Mouse (Mus musculus) retina, postnatal 7 days (tissue): ENCODE results near the gene Eif3j1.
"Not testable (repeated sequence)": the region's sequence is repeated elsewhere in the genome, so short reads cannot be mapped to it uniquely, and the experiment has no call there.

Experiments used
- DNase-seq: peaks from one replicate; pipeline ENCODE4 v3.0.0-alpha.2; 2012; ENCODE audit warnings: low read depth, low spot score

Gene Eif3j1

GRCm38 (mm10) chr2:122027862-122028755, at the start of gene Eif3j1:
Gene Eif3j1 (plus strand): TSS chr2:122028546.
- peak; percentile 90 for DNase-seq

DNA sequence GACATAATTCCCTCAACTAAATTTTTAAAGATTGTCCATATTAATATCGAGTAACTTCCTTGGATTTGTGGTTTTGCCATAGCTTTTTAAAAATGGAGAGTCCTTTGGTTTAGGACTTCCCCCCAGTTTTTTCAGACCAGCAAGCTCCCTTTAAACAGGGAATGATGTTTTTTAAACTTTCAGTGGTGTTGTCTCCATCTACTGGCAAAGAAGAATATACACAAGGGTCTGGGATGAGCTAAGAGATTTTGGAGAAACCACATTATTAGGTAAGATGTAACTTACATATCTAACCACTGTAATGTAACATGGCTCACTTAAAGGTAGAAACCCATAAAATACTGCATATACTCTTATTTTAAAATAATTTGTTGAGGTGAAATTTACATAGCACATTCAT, 32.6 kb upstream of the Eif3j1 start:
- no peak for DNase-seq

GRCm38 (mm10) chr2:122008832-122009231, 19.5 kb upstream of the Eif3j1 start:
- no peak for DNase-seq

GRCm38 (mm10) chr2:122011441-122011840, 16.9 kb upstream of the Eif3j1 start:
- no peak for DNase-seq

GRCm38 (mm10) chr2:122018705-122019104, 9.6 kb upstream of the Eif3j1 start:
- DNase-seq = no peak

DNA sequence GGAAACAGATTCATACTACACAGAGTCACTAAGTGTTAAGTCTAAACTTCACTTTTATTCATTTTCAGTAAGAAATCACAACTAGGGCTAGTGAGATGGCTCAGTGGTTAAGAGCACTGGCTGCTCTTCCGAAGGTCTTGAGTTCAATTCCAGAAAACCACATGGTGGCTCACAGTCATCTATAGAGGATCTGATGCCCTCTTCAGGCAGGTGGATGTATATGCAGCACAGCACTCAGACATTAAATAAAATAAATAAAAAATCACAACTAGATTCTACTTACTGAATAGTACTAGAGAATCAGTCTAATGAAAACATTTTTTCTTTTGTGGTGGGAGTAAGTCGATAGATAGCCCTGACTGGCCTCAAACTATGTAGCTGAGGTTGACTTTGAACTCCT, 6.1 kb upstream of the Eif3j1 start:
- DNase-seq = no peak

DNA sequence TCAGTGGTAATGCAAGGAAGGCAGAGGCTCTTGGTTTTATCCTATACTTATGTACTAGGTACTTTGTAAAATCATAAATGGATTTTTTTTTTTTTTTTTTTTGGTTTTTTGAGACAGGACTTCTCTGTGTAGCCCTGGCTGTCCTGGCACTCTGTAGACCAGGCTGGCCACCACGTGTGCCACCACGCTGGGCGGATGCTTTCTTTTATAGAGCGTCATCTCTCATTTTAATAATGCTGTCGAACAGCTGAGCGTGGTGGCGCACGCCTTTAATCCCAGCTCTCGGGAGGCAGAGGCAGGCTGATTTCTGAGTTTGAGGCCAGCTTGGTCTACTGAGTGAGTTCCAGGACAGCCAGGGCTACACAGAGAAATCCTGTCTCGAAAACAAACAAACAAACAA, 1.3 kb upstream of the Eif3j1 start:
- DNase-seq = not testable (repeated sequence)

DNA sequence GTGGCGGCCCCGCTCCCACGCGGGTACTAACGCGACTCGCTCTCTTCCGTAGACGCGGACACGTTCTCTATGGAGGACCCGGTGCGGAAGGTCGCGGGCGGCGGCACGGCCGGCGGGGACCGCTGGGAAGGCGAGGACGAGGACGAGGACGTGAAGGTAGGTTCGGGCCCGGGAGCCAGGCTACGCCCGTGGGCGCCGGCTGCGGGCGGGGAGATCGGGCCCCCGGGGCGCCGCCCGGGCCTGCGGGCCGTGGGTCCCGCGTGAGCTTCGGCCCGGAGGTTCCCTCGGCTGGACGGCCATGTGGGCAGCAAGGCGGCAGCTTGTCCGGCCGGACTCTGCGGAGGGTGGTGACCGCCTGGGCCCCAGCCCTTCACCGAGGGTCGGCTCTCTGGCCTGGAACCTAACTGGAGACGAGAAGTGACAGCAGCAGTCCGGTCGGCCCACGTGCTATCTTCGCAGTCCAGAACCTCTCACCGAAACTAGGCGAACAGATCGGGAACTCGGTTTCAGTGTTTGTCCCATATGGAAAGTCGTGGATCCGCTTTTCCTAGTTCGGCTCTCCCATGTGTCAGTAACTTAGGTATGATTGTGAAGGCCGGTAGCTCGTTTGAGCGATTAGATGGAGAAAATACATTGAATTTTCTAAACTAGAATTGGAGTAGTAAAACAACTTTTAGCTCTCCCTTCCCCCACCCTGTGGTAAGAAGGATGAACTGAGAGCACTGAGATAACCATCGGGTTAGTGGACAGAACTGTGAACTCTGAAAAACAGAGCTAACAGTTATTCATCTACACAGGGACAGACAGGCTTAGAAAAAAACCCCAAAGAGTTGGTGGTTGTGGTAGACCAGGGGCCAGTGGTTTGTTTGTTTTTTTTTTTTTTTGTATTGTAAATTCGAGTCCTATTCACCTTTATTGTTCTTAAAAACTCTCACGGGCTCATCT, 682 bp downstream of the Eif3j1 start:
- peak; percentile 9 for DNase-seq

DNA sequence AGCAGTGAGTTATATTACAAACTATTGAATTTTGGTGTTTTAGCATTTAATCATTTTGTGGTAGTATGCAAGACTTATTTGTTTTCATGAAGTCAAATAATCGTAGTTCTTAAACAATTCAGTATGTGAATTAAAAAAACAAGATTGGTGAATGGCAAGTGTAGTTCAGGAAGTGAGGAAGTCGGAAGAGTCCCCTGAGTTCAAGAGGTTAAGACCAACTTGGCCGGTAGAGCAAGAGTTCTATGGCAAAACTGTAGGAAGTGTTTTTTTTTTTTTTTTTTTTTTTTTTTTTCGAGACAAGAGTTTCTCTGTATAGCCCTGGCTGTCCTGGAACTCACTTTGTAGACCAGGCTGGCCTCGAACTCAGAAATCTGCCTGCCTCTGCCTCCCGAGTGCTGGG, 3.6 kb downstream of the Eif3j1 start:
- no peak for DNase-seq

GRCm38 (mm10) chr2:122036064-122036463, 7.7 kb downstream of the Eif3j1 start:
- no peak for DNase-seq

DNA sequence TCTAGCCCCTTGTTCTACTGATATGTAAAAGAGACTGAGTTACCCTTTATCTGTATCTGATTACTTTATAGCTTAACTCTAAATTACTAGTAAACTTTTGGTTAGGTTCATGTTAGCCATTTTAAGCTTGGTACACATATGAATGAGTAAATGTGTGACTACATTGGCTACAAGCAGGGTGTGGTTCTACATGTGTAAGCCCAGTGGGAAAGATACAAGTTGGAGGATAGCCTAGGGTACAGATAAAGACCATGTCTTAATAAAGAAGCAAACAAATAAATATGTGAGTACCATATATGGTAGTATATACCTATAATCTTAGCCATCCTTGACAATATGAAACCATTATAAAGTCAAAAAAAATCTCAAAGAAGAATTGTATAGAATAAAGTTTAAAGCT, 15.6 kb downstream of the Eif3j1 start:
- no peak for DNase-seq

GRCm38 (mm10) chr2:122059365-122060115, 31.2 kb downstream of the Eif3j1 start:
- no peak for DNase-seq

DNA sequence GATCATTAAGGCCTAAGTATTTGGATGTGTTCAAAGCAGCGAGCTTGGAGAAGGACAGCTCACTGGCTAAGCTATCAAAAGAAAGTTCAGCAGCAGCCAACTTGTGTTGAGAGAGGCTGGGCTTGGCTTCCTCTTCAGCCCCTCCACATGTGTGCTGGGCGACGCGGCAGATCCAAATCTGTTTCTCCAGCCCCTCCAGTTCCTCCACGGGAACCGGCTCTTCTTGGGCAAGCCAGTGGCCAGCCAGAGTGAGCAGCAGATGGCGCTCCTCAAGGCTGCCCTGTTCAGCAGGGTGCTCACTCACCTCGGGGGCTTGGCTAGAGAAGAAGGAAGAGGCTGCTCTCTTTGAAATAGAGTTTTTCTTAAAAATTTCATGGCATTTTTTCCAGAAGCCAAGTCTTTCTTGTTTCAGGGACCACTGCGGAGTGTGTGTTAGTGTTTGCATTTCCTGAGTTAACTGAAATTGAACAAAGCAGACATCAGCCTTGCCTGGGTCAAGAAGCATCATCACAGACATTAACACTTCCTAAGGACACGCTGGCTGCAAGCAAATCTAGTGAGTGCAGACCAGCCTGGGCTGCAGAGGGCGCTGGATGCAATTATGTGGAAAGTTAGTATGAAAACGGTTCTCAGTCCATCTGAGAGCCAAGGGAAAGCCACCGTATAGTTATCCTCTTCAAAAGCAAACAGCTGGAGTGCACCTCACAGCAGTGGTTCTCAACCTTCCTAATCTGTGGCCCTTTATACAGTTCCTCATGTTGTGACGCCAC, 37.0 kb downstream of the Eif3j1 start:
- no peak for DNase-seq

DNA sequence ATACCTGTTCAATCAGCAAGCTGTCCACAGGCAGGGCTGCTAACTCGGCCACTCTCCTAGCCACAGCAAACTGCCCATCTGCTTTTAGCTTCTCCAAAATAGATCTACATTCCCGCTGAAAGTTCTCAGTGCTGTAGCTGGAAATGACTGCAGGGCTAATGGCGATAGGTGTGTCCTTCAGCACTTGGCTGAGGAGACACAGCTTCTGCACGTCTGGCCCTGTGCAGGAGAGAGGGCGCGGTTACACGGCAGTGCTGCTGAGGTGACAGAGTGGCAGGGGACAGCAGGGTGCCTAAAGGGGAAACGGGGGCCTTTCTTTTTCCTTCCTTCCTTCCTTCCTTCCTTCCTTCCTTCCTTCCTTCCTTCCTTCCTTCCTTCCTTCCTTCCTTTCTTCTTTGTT, 37.9 kb downstream of the Eif3j1 start:
- DNase-seq = no peak

GRCm38 (mm10) chr2:122069144-122069912, 41.0 kb downstream of the Eif3j1 start:
- no peak for DNase-seq

- DNase-seq = peak; percentile 30
Measured at GRCm38 (mm10) chr2:122069922-122070321, 41.6 kb downstream of the Eif3j1 start.

GRCm38 (mm10) chr2:122081728-122082456, 53.5 kb downstream of the Eif3j1 start:
- DNase-seq = no peak

DNA sequence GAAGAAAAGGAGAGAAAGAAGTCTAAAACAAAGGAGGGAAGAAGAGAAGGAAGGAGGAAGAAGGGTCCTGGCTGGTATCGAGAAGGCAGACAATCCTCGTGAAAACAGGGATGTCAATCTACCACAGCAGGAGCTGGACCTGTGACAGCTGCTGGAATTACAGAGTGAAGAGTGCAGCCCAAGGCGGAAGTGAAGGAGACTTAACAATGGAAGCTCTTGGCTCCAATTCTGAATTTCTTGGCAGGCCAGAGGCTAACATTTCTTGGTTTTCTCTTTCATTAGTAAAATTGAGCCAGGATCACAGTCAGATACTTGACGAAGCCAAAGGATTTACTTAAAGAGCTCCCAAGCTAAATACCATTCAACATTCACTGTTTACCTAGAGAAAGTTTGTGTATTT, 58.1 kb downstream of the Eif3j1 start:
- DNase-seq = no peak

DNA sequence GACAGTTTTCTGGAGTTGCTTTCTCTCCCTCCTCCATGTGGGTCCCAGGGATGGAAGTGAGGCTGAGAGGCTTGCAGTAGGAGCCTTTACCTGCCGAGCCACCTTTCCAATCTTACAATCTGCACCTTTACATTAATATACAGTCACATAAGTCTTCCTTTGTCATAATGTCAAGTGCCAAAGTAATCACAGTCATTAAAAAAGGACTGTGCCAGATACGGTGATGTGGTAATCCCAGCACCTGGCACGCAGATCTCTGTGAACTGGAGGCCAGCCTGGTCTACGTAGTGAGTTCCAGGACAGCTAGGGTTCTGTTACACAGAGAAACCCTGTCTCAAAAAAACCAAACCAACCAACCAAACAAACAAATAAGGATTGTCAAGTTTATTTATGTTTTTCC, 65.5 kb downstream of the Eif3j1 start:
- no peak for DNase-seq
